17 mouse cellular contexts compared by ENCODE assay signal in the genomic region with DNA sequence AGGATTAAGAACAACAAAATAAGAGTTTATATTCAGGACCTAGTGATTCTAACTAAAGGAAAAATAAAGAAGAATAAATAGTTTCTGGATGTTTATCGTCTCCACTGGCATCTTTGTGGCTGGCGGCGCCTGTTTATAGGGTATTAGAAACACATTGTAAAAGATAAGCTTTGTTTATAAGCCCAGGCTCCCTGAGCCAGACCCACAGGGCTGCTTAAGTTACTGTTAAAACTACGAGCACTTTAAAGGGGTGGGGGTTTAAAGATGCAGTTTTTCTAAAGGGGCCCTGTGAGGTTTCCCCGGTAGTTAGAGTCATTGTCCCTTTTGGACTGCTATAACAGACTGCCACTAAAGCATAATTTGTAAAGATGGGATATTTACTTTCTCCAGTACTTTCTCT. TPM values are rescaled to one million over a fixed set of nuclear protein-coding genes. Genes with fewer than 3 reads are reported as not detected.
"Had no signal": no experiment of that assay in that cellular context is flagged by ENCODE, and none has a peak within 500 bp of the region (broad histone marks: within the 10 kb centered on the region; RNA-seq: fewer than 3 reads in every experiment).

No protein-coding gene starts in this region.

- H3K9ac ChIP-seq: liver, embryonic 13.5 days; liver, embryonic 15.5 days; liver, postnatal 0 days; midbrain, embryonic 13.5 days; midbrain, embryonic 15.5 days; neural tube, embryonic 12.5 days; stomach, embryonic 15.5 days had no signal

- H3K4me2 ChIP-seq: liver, embryonic 11.5 days; liver, embryonic 13.5 days; liver, embryonic 15.5 days; midbrain, embryonic 11.5 days; midbrain, embryonic 13.5 days; midbrain, embryonic 15.5 days; neural tube, embryonic 12.5 days; stomach, embryonic 15.5 days had no signal

- H3K27me3 ChIP-seq: liver, embryonic 13.5 days; liver, embryonic 15.5 days; megakaryocyte, embryonic 14.5 days; midbrain, embryonic 13.5 days; midbrain, embryonic 15.5 days; neural tube, embryonic 12.5 days; stomach, embryonic 15.5 days had no signal

- H3K27ac ChIP-seq: liver, embryonic 13.5 days; liver, embryonic 15.5 days; macrophage; midbrain, embryonic 13.5 days; midbrain, embryonic 15.5 days; neural tube, embryonic 12.5 days; stomach, embryonic 15.5 days; stomach, postnatal 0 days had no signal

- H3K9me3 ChIP-seq: liver, embryonic 13.5 days; liver, embryonic 15.5 days; midbrain, embryonic 13.5 days; midbrain, embryonic 15.5 days; neural tube, embryonic 12.5 days; stomach, embryonic 15.5 days had no signal

- ATAC-seq: liver, postnatal 0 days; midbrain, embryonic 13.5 days; midbrain, embryonic 15.5 days had no signal

- DNase-seq: liver, embryonic 13.5 days; liver, postnatal 0 days; lung, postnatal 14 days; right cerebral cortex, postnatal 14 days; thymus, adult 2 months; thymus, postnatal 25 days; thymus, postnatal 4 days had no signal

- H3K36me3 ChIP-seq: liver, embryonic 13.5 days; liver, embryonic 15.5 days; midbrain, embryonic 13.5 days; midbrain, embryonic 15.5 days; neural tube, embryonic 12.5 days; stomach, embryonic 15.5 days had no signal

- H3K4me3 ChIP-seq: liver, embryonic 13.5 days; liver, embryonic 15.5 days; megakaryocyte, embryonic 14.5 days; midbrain, embryonic 13.5 days; midbrain, embryonic 15.5 days; neural tube, embryonic 12.5 days; stomach, embryonic 15.5 days had no signal

- H3K4me1 ChIP-seq: liver, embryonic 13.5 days; liver, embryonic 15.5 days; midbrain, embryonic 13.5 days; midbrain, embryonic 15.5 days; neural tube, embryonic 12.5 days; stomach, embryonic 15.5 days had no signal

RNA-seq across cellular contexts. Expression of a gene that starts 33.9 kb away (rescaled TPM):
- polyA plus RNA-seq: macrophage; midbrain, embryonic 15.5 days; thymus, adult 2 months had no signal
